Mouse (Mus musculus): ENCODE measurements around the gene Rassf4.

DNA sequence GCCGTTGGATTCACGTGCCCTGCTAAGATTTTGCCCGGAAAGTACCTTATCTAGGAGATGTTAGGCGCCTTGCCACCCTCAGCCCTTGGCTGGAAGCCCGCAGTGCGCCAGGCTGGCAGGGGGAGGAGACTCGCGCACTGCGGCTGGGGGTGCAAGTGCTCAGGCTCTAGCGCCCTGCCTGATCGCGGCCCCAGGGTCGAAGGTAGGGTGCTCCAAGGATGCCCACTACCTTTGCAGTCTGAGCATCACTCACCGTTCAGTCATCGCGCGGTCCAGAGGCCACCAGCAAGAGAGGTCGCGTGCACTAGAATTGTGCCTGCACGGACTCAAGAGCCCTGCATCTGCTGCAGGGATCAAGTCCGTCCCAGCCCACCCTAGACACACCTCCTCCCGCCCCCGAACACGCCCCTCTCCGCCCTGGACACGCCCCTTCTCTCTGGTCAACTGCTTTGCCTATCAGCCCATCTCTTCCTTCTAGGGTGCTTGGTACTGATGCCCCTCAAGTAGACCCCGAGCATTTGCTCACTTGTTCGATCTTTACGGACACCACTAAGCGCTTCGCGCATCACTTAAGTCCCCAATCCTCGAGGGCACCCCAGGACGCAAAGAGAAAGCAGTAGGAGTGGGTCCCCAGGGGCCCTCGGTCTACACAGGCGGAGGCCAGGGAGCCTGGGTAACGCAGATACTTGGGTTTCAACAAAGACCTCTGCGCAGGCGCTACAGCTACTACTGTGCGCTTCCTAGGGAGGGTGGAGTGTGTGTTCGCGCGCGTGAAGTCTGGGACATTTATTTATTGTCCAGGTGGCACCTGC, at the start of gene Rassf4:
- TF ChIP-seq MXI1 (IDR thresholded peaks at IDR 0.05; ENCODE audit: low read depth, low read length) (no peak), ZMIZ1 (IDR thresholded peaks at IDR 0.05; ENCODE audit: low read depth, low read length) (no peak), E2F4 (IDR thresholded peaks at IDR 0.05; ENCODE audit: borderline replicate concordance, low read depth, low read length) (no peak), EP300 (IDR thresholded peaks at IDR 0.05; ENCODE audit: low read depth in 1 of 2, low read length in 2 of 2) (no peak), POLR2A (IDR thresholded peaks at IDR 0.05; ENCODE audit: control insufficient read depth in 1 of 2, insufficient read depth in 1 of 2, low read depth in 1 of 2, low read length in 2 of 2, poor library complexity in 1 of 2) (no peak)

Data from MEL (cell line).